In the genomic region with DNA sequence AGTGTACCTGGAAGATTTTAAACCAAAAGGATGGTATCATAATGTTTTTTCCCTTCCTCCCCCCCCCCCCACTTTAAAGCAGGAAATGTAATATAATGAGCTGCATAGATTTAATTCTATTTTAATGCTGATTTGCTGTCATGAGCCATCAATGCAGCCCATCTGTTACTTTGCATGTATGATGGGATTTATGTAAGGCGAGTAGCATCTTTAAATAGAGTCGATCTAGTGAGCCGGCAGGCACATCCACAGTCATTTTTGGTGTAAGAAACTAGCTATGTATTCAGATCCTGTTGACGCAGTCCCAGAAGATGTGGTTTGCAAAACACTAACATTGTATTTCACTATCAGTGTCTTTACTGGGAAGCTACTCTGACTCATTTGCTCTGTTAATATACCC, we compare ENCODE assay signal across 12 mouse cellular contexts.
"Had no signal": no experiment of that assay in that cellular context is flagged by ENCODE, and none has a peak within 500 bp of the region (broad histone marks: within the 10 kb centered on the region; RNA-seq: fewer than 3 reads in every experiment).

No protein-coding gene starts in this region.

- H3K9me3 ChIP-seq: limb, embryonic 13.5 days; midbrain, embryonic 13.5 days had no signal

- H3K4me3 ChIP-seq: limb, embryonic 13.5 days; midbrain, embryonic 13.5 days had no signal

- ATAC-seq: lung, postnatal 0 days; midbrain, embryonic 13.5 days had no signal

- H3K27me3 ChIP-seq: limb, embryonic 13.5 days; midbrain, embryonic 13.5 days had no signal

- H3K4me2 ChIP-seq: limb, embryonic 13.5 days; midbrain, embryonic 13.5 days had no signal

- H3K27ac ChIP-seq: kidney, postnatal 0 days; limb, embryonic 13.5 days; liver, embryonic 14.5 days; midbrain, embryonic 13.5 days had no signal

- H3K36me3 ChIP-seq: midbrain, embryonic 13.5 days had no signal

- H3K9ac ChIP-seq: limb, embryonic 13.5 days; liver, embryonic 14.5 days; midbrain, embryonic 13.5 days had no signal

- DNase-seq: kidney, adult 11 months; kidney, adult 9 months; kidney, postnatal 36 days; left cerebral cortex, postnatal 4 days; lung, adult 18-20 months; lung, postnatal 36 days; thymus, postnatal 14 days had no signal

- H3K4me1 ChIP-seq: limb, embryonic 13.5 days; midbrain, embryonic 13.5 days had no signal
